Mouse (Mus musculus) cerebellum, adult 9-11 months (tissue): Measurements from ENCODE around the gene Fancc.

Source experiments
- DNase-seq: peaks from one replicate; pipeline ENCODE4 v3.0.0; 2022

Fancc gene

DNA sequence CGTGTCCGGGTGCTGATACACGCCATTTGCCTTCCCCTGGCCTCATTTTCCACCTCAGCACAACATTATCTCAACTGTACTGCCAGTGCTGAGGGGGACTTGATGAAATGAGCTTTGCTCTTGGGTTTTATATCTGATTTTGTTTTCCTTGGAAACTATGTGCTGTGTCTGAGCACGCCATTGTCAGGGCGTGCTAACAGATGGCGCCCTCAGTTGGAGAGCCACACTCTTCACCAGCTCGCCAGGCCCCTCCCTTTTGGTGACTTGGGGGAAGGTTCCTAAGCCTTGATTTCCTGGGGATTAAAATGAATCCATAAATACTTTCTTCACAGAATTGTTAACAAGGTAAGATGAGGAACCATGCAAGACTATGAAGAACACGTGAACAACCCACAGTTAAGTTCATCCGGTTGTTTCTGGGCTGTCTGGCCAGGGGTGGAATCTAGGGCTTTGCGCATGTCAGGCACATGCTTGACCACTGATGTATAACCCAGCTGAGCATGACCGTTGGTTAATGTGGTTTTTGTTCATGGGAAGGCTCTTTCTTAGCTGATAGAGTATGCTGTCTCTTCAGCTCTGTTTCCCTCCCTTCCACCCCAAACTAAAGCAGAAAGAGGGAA, 210.5 kb downstream of the Fancc start:
- peak; percentile 82 for DNase-seq

DNA sequence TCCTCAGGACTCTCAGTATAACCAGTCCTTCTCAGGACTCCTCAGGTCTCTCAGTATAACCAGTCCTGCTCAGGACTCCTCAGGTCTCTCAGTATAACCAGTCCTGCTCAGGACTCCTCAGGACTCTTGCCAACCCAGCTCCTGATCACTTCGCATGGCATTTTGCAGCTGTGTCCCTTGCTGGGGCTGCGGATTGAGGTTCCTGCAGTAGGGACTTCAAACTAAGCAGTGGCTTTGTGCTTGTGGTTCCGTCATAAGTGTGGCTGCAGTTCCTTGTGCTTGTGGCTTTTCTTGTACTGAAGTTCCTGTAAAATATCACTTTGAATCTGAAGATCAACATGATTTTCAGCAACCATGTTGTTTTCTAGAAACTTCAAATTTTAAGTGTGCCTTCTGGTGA, 212.3 kb downstream of the Fancc start:
- no peak for DNase-seq

GRCm38 (mm10) chr13:63283236-63283635, 213.8 kb downstream of the Fancc start:
- DNase-seq, result no peak

- no peak for DNase-seq
Observed at GRCm38 (mm10) chr13:63281206-63281605, 215.9 kb downstream of the Fancc start.

GRCm38 (mm10) chr13:63280344-63280743, 216.7 kb downstream of the Fancc start:
- no peak for DNase-seq

DNA sequence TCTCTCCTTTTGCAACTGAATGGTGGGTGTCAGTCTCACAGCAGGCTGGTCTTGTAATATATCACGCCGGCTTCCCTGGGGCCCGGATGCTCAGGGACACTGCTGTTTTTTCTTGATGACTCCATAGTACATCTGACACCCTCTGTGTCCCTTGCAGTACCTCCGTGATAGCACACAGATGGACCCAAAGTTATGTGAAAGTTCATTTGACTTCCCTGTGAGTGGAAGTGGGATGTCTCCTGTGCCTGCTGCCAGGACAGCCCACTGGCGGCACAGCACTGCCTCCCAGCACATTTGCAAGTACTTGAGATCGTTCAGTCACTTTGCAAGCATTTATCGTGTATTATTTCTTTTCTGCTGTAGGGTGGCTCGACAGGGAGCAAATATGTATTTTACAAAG, 217.3 kb downstream of the Fancc start:
- no peak for DNase-seq

DNA sequence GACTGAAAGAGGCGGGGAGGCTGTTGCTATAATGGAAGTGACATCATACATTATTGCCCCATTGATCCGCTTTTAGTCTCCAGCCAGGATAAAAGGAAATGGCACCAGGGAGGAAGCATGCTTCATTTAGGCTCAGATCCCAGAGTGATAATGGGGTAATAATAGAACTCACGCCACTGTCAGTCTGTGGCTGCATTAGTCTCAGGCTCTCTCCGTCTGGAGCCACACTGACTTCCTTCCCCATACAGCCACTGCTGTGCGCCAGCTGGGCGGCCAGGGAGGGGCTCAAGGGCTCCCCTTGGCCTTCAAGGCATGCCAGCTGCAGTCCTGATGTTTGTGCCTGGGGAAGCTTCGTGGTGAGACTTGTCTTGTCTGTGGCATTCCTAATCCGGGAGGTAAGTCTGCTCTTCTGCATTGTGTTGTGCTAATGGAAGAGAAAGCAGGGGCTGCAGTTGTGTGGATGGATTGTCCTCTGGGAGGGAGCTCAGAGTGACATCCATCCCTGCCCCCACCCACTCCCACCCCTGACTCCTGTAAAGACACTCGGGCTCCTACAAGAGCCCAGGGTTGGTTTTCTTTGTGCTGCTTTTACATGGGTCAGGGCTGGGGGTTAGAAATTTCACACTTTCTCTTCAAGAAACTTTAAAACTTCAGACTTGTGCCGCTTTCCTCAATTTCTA, 218.1 kb downstream of the Fancc start:
- DNase-seq, result no peak

DNA sequence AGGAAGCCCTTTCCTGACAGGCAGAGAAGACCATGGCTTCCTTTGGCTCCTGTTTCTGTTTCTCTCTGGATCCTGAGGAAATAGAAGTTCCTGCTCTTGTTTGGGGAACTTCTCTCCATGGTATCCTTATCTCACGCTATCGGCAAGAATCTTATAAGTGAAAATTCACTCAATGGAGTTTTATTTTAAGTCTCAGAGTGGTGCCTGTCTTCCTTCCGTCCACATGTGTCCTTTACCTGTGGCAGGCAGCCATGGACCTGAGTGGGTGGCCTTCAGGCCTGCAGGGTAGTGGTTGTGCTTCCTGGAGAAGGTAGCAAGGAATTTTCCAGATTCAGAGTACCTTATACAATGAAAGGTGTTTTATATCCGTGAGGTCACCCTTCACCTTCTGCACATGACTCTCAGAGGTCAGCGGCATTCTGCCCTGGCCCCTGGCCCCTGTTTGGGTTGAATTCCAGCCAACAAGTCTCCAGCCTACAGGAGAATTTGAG, 218.9 kb downstream of the Fancc start:
- DNase-seq, result no peak

DNA sequence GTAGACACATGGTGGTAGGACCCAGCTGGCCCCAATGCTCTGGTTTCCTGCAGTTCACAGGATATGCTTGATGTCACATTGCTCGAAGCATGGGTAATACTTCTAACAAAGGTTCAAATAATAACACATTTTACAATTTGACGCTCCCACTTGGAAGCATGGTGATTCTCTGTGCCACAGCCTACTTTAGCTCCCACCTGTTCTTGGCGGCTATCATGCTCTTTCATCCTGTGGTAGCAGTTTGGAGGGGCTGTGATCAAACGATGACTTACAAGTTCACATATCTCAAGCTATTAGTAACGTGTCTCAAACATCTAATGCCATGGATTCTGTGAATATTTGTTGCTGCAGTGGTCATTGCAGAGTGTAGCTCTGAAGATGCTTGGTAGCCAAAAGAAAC, 219.8 kb downstream of the Fancc start:
- DNase-seq, result no peak

GRCm38 (mm10) chr13:63276389-63276788, 220.7 kb downstream of the Fancc start:
- no peak for DNase-seq

GRCm38 (mm10) chr13:63274488-63275166, 222.5 kb downstream of the Fancc start:
- DNase-seq, result no peak

- DNase-seq, result no peak
Observed at GRCm38 (mm10) chr13:63273859-63274258, 223.2 kb downstream of the Fancc start.

GRCm38 (mm10) chr13:63272602-63273229, 224.4 kb downstream of the Fancc start:
- no peak for DNase-seq

DNA sequence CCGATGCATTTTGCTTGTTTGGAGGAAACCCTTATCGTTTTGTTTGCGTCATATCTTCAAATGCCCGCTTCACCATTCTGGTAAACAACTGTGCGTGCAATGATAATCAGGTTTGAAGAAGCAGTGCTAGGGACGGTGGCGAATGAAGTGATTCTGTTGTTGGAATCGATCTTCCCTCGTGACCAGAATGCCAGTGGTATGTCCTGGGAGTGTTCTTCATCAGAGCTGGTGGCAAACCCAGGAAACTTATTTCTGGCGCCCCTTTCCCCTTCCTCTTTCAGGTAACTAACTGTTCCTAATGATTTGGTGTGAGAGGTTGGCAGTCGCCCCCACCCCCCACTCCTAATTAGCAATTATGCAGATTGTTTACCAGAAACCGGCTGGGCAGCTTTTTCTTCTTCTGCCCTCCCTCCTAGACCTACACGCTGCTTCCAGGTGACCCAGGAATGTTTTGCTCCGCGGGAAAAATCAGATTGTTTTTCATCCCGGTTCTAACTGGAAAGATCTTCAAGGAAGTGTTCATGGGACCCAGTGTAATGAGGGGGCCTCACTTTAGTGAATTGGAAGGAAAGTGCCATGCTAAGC, 225.0 kb downstream of the Fancc start:
- no peak for DNase-seq

- no peak for DNase-seq
Observed at GRCm38 (mm10) chr13:63270191-63270590, 226.9 kb downstream of the Fancc start.

GRCm38 (mm10) chr13:63268776-63269175, 228.3 kb downstream of the Fancc start:
- DNase-seq, result no peak

- DNase-seq, result no peak
Observed at GRCm38 (mm10) chr13:63268371-63268770, 228.7 kb downstream of the Fancc start.

- peak; percentile 60 for DNase-seq
Observed at GRCm38 (mm10) chr13:63262168-63262957, 234.7 kb downstream of the Fancc start.

GRCm38 (mm10) chr13:63261676-63262075, 235.4 kb downstream of the Fancc start:
- DNase-seq, result no peak

DNA sequence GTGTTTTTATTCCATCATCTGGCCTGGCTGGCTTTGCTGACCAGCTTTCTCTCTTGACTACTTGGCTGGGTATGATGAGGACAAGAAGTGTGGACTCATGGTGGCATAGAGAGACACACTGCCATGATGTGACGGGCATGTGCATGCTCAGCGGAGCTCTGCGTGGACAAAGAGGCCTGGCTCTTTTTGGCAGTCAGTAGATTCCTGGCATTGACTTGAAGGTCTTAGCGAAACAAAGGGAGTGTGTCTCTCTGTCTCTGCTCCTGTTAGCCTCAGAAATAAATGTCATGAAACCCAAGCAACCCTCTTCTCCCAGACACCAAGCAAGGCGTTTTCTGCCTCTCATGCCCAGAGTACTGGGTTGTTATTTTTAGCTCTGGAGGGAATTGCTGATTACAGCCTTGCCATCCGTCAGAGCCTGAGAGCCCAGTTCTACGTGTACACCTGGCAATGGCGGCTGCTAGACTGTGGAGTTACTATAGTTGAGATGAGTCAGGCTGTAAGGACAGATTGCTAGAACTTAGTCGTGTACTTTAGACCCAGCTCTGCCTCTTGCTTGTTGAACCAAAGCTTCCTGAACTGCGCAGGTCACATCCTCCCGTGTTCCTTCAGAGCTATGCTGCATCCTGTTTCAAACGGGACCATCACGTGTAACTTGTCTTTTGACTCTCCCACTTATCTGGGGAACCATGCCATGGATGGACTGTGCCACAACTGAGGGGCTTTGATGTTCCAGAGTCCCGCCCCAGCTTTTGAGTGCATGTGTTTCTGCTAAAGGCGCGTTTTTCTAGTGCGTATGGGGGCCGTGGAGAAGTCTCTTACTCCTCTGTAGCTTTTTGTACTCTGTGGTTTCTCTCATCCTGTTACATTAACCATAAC, 236.1 kb downstream of the Fancc start:
- DNase-seq, result peak; percentile 58

DNA sequence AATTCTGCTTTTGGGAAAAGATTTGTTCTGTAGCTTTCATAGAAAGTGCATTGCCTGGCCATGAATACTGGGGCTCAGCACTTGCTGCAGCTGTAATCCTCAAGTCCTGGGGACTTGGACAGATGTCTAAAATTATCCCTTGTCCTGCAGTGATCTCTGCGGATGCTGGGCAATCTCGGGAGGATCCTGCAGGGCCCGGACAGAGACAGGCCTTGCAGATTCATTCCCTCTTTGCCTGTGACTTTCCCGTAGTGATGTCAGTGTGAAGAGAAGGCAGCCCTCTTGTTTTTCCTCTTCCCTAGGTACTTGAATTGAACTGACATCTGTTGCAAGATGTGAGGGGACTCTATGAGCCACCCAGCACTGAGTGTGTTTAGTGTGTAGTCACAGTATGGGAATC, 236.9 kb downstream of the Fancc start:
- no peak for DNase-seq
